Mouse (Mus musculus) testis, adult 2 months (tissue): ENCODE results near the gene Tmem189.

Experiments used
- CTCF ChIP-seq: fragments of 200-500 bp; IDR thresholded peaks from 2 replicates; pipeline ENCODE4 v1.5.1; 2012; ENCODE audit warnings: low read depth, mild to moderate bottlenecking, inconsistent platforms, low read length, moderate library complexity; ENCODE audit not compliant: control insufficient read depth, insufficient read depth, insufficient replicate concordance
- POLR2A ChIP-seq: fragments of 200-500 bp; IDR thresholded peaks from 2 replicates; pipeline ENCODE4 v1.6.1; 2012; ENCODE audit warnings: low read depth, mild to moderate bottlenecking, inconsistent platforms, low read length, moderate library complexity; ENCODE audit not compliant: control insufficient read depth

- TF ChIP-seq CTCF, result no peak
- TF ChIP-seq POLR2A, result no peak
Observed at GRCm38 (mm10) chr2:167634338-167634770, 55.3 kb downstream of the Tmem189 start.
